Mouse (Mus musculus) bone marrow macrophage, adult 2 months (primary cell): ENCODE measurements at regions not wholly inside any gene's neighbourhood (a gene's known extent, or its start where the extent isn't known, plus 50 kb on each side); places are given as distances from the start of the nearest gene placed in this dataset.
A peak's percentile ranks its signal among the peaks of the same experiment; 100 is the strongest.

Experiments used
- H3K27ac ChIP-seq: 2 replicates; pipeline ENCODE4 v1.5.1; 2012; ENCODE audit warnings: low read depth, low read length; ENCODE audit not compliant: insufficient read depth
- H3K4me1 ChIP-seq: 2 replicates; pipeline ENCODE4 v1.6.1; 2012; ENCODE audit warnings: low read length; ENCODE audit not compliant: control insufficient read depth, insufficient read depth
- H3K4me3 ChIP-seq: 2 replicates; pipeline ENCODE4 v1.5.1; 2012; ENCODE audit warnings: mild to moderate bottlenecking, low read length, moderate library complexity; ENCODE audit not compliant: insufficient read depth
- CTCF ChIP-seq: IDR thresholded peaks from 2 replicates; pipeline ENCODE4 v1.5.1; 2012; ENCODE audit warnings: low read depth, mild to moderate bottlenecking, low read length, moderate library complexity
- POLR2A ChIP-seq: IDR thresholded peaks from 2 replicates; pipeline ENCODE4 v1.6.1; 2012; ENCODE audit warnings: mild to moderate bottlenecking, low read depth, low read length, borderline replicate concordance

GRCm38 (mm10) chr14:106190721-106191120 is 84.7 kb downstream of the Trim52 start:
- H3K4me1 ChIP-seq = peaks cover 9% of the 10 kb centered on the region
- H3K4me3 ChIP-seq = no peak overlapping the region
- TF ChIP-seq CTCF (no peak), POLR2A (no peak)
- no peak overlapping the region for H3K27ac ChIP-seq

GRCm38 (mm10) chr14:106193583-106193982 is 87.6 kb downstream of the Trim52 start:
- H3K27ac ChIP-seq = peak overlapping the region; percentile 65; the same call in 1 of the 2 replicates
- no peak overlapping the region for H3K4me3 ChIP-seq
- peaks cover 9% of the 10 kb centered on the region for H3K4me1 ChIP-seq
- no peak for TF ChIP-seq POLR2A
- TF ChIP-seq CTCF = no peak

- no peak for TF ChIP-seq POLR2A
- no peak for TF ChIP-seq CTCF
- no peak overlapping the region for H3K27ac ChIP-seq
- peaks cover 9% of the 10 kb centered on the region for H3K4me1 ChIP-seq
- no peak overlapping the region for H3K4me3 ChIP-seq
These were observed 88.1 kb downstream of the Trim52 start for GRCm38 (mm10) chr14:106194104-106194503.

- Histone ChIP-seq H3K27ac (no peak overlapping the region), H3K4me1 (peaks cover 9% of the 10 kb centered on the region), H3K4me3 (no peak overlapping the region)
- no peak for TF ChIP-seq CTCF
- TF ChIP-seq POLR2A = no peak
These were observed 91.8 kb downstream of the Trim52 start for GRCm38 (mm10) chr14:106197826-106198225.

GRCm38 (mm10) chr14:106199109-106199508 is 93.1 kb downstream of the Trim52 start:
- TF ChIP-seq POLR2A = no peak
- TF ChIP-seq CTCF = no peak
- H3K4me1 ChIP-seq = peaks cover 2% of the 10 kb centered on the region
- H3K4me3 ChIP-seq = no peak overlapping the region
- no peak overlapping the region for H3K27ac ChIP-seq

- Histone ChIP-seq H3K4me1 (no peaks in the 10 kb centered on the region), H3K4me3 (no peak overlapping the region), H3K27ac (no peak overlapping the region)
- TF ChIP-seq CTCF (no peak), POLR2A (no peak)
These were observed 93.7 kb downstream of the Trim52 start for GRCm38 (mm10) chr14:106199536-106200319.

GRCm38 (mm10) chr14:106211062-106211461 is 105.1 kb downstream of the Trim52 start:
- no peak overlapping the region for H3K4me3 ChIP-seq
- no peaks in the 10 kb centered on the region for H3K4me1 ChIP-seq
- no peak for TF ChIP-seq CTCF
- no peak for TF ChIP-seq POLR2A
- no peak overlapping the region for H3K27ac ChIP-seq

GRCm38 (mm10) chr14:106217681-106218080 is 111.7 kb downstream of the Trim52 start:
- no peak overlapping the region for H3K4me3 ChIP-seq
- TF ChIP-seq CTCF (no peak), POLR2A (no peak)

GRCm38 (mm10) chr14:106219293-106219797 is 113.3 kb downstream of the Trim52 start:
- TF ChIP-seq CTCF (no peak), POLR2A (no peak)
- H3K4me1 ChIP-seq = no peaks in the 10 kb centered on the region
- no peak overlapping the region for H3K27ac ChIP-seq
- no peak overlapping the region for H3K4me3 ChIP-seq

More at GRCm38 (mm10) chr14:106217681-106218080, 111.7 kb downstream of the Trim52 start:
- no peak overlapping the region for H3K27ac ChIP-seq
- H3K4me1 ChIP-seq = no peaks in the 10 kb centered on the region

GRCm38 (mm10) chr14:106225401-106225800 is 119.4 kb downstream of the Trim52 start:
- H3K4me1 ChIP-seq = no peaks in the 10 kb centered on the region
- TF ChIP-seq CTCF = no peak
- TF ChIP-seq POLR2A = no peak
- no peak overlapping the region for H3K4me3 ChIP-seq
- H3K27ac ChIP-seq = no peak overlapping the region
